Mouse (Mus musculus): Measurements from ENCODE around the gene Ppp1cb. TPM values are rescaled to one million over a fixed set of nuclear protein-coding genes. Genes with fewer than 3 reads are reported as not detected.

Ppp1cb gene
- polyA plus RNA-seq, 1 experiment = 4.5 TPM

GRCm38 (mm10) chr5:32443906-32444305 is 14.7 kb upstream of the Ppp1cb start:
- Histone ChIP-seq H3K27ac (ENCODE audit: insufficient read depth, low read depth, low read length) (no peak overlapping the region), H3K4me1 (ENCODE audit: control insufficient read depth, insufficient read depth, insufficient read length, low read length) (peaks cover 27% of the 10 kb centered on the region), H3K4me3 (ENCODE audit: low read depth, low read length) (no peak overlapping the region), H3K27me3 (ENCODE audit: control insufficient read depth, insufficient read depth, low read length) (no peaks in the 10 kb centered on the region), H3K36me3 (ENCODE audit: control insufficient read depth, insufficient read depth, low read length) (no peaks in the 10 kb centered on the region)
- TF ChIP-seq POLR2A (IDR thresholded peaks at IDR 0.05; ENCODE audit: low read depth, low read length) (no peak), CTCF (IDR thresholded peaks at IDR 0.05; ENCODE audit: extremely low read depth, insufficient read length, insufficient replicate concordance, low read depth, low read length) (no peak)
- WGBS = 93% methylated on average over 3 of the region's 3 CpGs

GRCm38 (mm10) chr5:32445287-32445921 is 13.2 kb upstream of the Ppp1cb start:
- no peak overlapping the region for H3K27ac ChIP-seq (ENCODE audit: insufficient read depth, low read depth, low read length)

GRCm38 (mm10) chr5:32446394-32446793 is 12.2 kb upstream of the Ppp1cb start:
- H3K36me3 ChIP-seq (ENCODE audit: control insufficient read depth, insufficient read depth, low read length) = no peaks in the 10 kb centered on the region
- no peak overlapping the region for H3K4me3 ChIP-seq (ENCODE audit: low read depth, low read length)
- TF ChIP-seq CTCF (IDR thresholded peaks at IDR 0.05; ENCODE audit: extremely low read depth, insufficient read length, insufficient replicate concordance, low read depth, low read length) = no peak
- TF ChIP-seq POLR2A (IDR thresholded peaks at IDR 0.05; ENCODE audit: low read depth, low read length) = no peak
- H3K27ac ChIP-seq (ENCODE audit: insufficient read depth, low read depth, low read length) = peak overlapping the region; percentile 14; the same call in 1 of the 2 replicates
- H3K4me1 ChIP-seq (ENCODE audit: control insufficient read depth, insufficient read depth, insufficient read length, low read length) = peaks cover 12% of the 10 kb centered on the region
- 27% methylated on average over 5 of the region's 5 CpGs for WGBS
- H3K27me3 ChIP-seq (ENCODE audit: control insufficient read depth, insufficient read depth, low read length) = no peaks in the 10 kb centered on the region

More at GRCm38 (mm10) chr5:32445287-32445921, 13.2 kb upstream of the Ppp1cb start:
- no peak for TF ChIP-seq POLR2A (IDR thresholded peaks at IDR 0.05; ENCODE audit: low read depth, low read length)
- no peak for TF ChIP-seq CTCF (IDR thresholded peaks at IDR 0.05; ENCODE audit: extremely low read depth, insufficient read length, insufficient replicate concordance, low read depth, low read length)
- H3K36me3 ChIP-seq (ENCODE audit: control insufficient read depth, insufficient read depth, low read length) = no peaks in the 10 kb centered on the region
- no peak overlapping the region for H3K4me3 ChIP-seq (ENCODE audit: low read depth, low read length)
- WGBS = 34% methylated on average over 11 of the region's 11 CpGs
- H3K27me3 ChIP-seq (ENCODE audit: control insufficient read depth, insufficient read depth, low read length) = no peaks in the 10 kb centered on the region
- peaks cover 19% of the 10 kb centered on the region for H3K4me1 ChIP-seq (ENCODE audit: control insufficient read depth, insufficient read depth, insufficient read length, low read length)

GRCm38 (mm10) chr5:32446810-32447209 is 11.8 kb upstream of the Ppp1cb start:
- Histone ChIP-seq H3K27me3 (ENCODE audit: control insufficient read depth, insufficient read depth, low read length) (no peaks in the 10 kb centered on the region), H3K27ac (ENCODE audit: insufficient read depth, low read depth, low read length) (no peak overlapping the region), H3K36me3 (ENCODE audit: control insufficient read depth, insufficient read depth, low read length) (no peaks in the 10 kb centered on the region), H3K4me3 (ENCODE audit: low read depth, low read length) (no peak overlapping the region), H3K4me1 (ENCODE audit: control insufficient read depth, insufficient read depth, insufficient read length, low read length) (peaks cover 10% of the 10 kb centered on the region)
- TF ChIP-seq CTCF (IDR thresholded peaks at IDR 0.05; ENCODE audit: extremely low read depth, insufficient read length, insufficient replicate concordance, low read depth, low read length) = no peak
- TF ChIP-seq POLR2A (IDR thresholded peaks at IDR 0.05; ENCODE audit: low read depth, low read length) = no peak

GRCm38 (mm10) chr5:32459251-32459881 is 723 bp downstream of the Ppp1cb start:
- H3K27me3 ChIP-seq (ENCODE audit: control insufficient read depth, insufficient read depth, low read length) = no peaks in the 10 kb centered on the region
- H3K4me1 ChIP-seq (ENCODE audit: control insufficient read depth, insufficient read depth, insufficient read length, low read length) = peaks cover 8% of the 10 kb centered on the region; the same call in 1 of the 2 replicates
- peak overlapping the region; percentile 100 for H3K4me3 ChIP-seq (ENCODE audit: low read depth, low read length)
- peaks cover 2% of the 10 kb centered on the region; the same call in 1 of the 2 replicates for H3K36me3 ChIP-seq (ENCODE audit: control insufficient read depth, insufficient read depth, low read length)
- WGBS = under 1% methylated on average over 59 of the region's 63 CpGs
- H3K27ac ChIP-seq (ENCODE audit: insufficient read depth, low read depth, low read length) = peak overlapping the region; percentile 86
- no peak for TF ChIP-seq CTCF (IDR thresholded peaks at IDR 0.05; ENCODE audit: extremely low read depth, insufficient read length, insufficient replicate concordance, low read depth, low read length)
- no peak for TF ChIP-seq POLR2A (IDR thresholded peaks at IDR 0.05; ENCODE audit: low read depth, low read length)

GRCm38 (mm10) chr5:32459882-32460751 is 1.5 kb downstream of the Ppp1cb start:
- TF ChIP-seq POLR2A (IDR thresholded peaks at IDR 0.05; ENCODE audit: low read depth, low read length) (no peak), CTCF (IDR thresholded peaks at IDR 0.05; ENCODE audit: extremely low read depth, insufficient read length, insufficient replicate concordance, low read depth, low read length) (no peak)
- under 1% methylated on average over 19 of the region's 19 CpGs for WGBS
- peaks cover 2% of the 10 kb centered on the region; the same call in 1 of the 2 replicates for H3K36me3 ChIP-seq (ENCODE audit: control insufficient read depth, insufficient read depth, low read length)

More at GRCm38 (mm10) chr5:32459882-32460751, 1.5 kb downstream of the Ppp1cb start:
- no peaks in the 10 kb centered on the region for H3K27me3 ChIP-seq (ENCODE audit: control insufficient read depth, insufficient read depth, low read length)
- peaks cover 10% of the 10 kb centered on the region; the same call in 1 of the 2 replicates for H3K4me1 ChIP-seq (ENCODE audit: control insufficient read depth, insufficient read depth, insufficient read length, low read length)
- H3K27ac ChIP-seq (ENCODE audit: insufficient read depth, low read depth, low read length) = peak overlapping the region; percentile 86
- peak overlapping the region; percentile 100; the same call in 1 of the 2 replicates for H3K4me3 ChIP-seq (ENCODE audit: low read depth, low read length)
